Mouse (Mus musculus) testis, adult 2 months (tissue): Measurements from ENCODE around the gene Nmi.

Experiments
- CTCF ChIP-seq: fragments of 200-500 bp; IDR thresholded peaks from 2 replicates; pipeline ENCODE4 v1.5.1; 2012; ENCODE audit warnings: low read depth, mild to moderate bottlenecking, inconsistent platforms, low read length, moderate library complexity; ENCODE audit not compliant: control insufficient read depth, insufficient read depth, insufficient replicate concordance
- POLR2A ChIP-seq: fragments of 200-500 bp; IDR thresholded peaks from 2 replicates; pipeline ENCODE4 v1.6.1; 2012; ENCODE audit warnings: low read depth, mild to moderate bottlenecking, inconsistent platforms, low read length, moderate library complexity; ENCODE audit not compliant: control insufficient read depth

GRCm38 (mm10) chr2:51985241-51985640 lies 11.9 kb upstream of the Nmi start:
- TF ChIP-seq CTCF (no peak), POLR2A (no peak)
